Mouse (Mus musculus) midbrain, embryonic 15.5 days (tissue): ENCODE data around the gene Gm42372. TPM values are rescaled to one million over a fixed set of nuclear protein-coding genes. Genes with fewer than 3 reads are reported as not detected.

ENCODE experiments used
- ATAC-seq: fragments of 200-750 bp; cut with Nextera tagmentation; replicated peaks from 2 replicates; pipeline ENCODE4 v1.8.0; 2017; ENCODE audit warnings: moderate TSS enrichment
- H3K27ac ChIP-seq: fragments of 300-500 bp; sonication (generic); 2 replicates; pipeline ENCODE4 v1.5.1; 2015; ENCODE audit warnings: mild to moderate bottlenecking, inconsistent platforms
- H3K27me3 ChIP-seq: fragments of 300-500 bp; sonication (generic); replicated peaks from 2 replicates; pipeline ENCODE4 v1.6.1; 2015; ENCODE audit warnings: inconsistent platforms
- H3K36me3 ChIP-seq: fragments of 300-500 bp; sonication (generic); replicated peaks from 2 replicates; pipeline ENCODE4 v1.6.1; 2015; ENCODE audit warnings: inconsistent platforms
- H3K4me1 ChIP-seq: fragments of 300-500 bp; sonication (generic); 2 replicates; pipeline ENCODE4 v1.6.1; 2015; ENCODE audit warnings: inconsistent platforms
- H3K4me2 ChIP-seq: fragments of 300-500 bp; sonication (generic); 2 replicates; pipeline ENCODE4 v1.6.1; 2015; ENCODE audit warnings: inconsistent platforms, mild to moderate bottlenecking, moderate library complexity
- H3K4me3 ChIP-seq: fragments of 300-500 bp; sonication (generic); 2 replicates; pipeline ENCODE4 v1.5.1; 2015; ENCODE audit warnings: mild to moderate bottlenecking, inconsistent platforms
- H3K9ac ChIP-seq: fragments of 300-500 bp; sonication (generic); 2 replicates; pipeline ENCODE4 v1.6.1; 2015; ENCODE audit warnings: mild to moderate bottlenecking, inconsistent platforms
- H3K9me3 ChIP-seq: fragments of 300-500 bp; sonication (generic); 2 replicates; pipeline ENCODE4 v1.6.1; 2016; ENCODE audit warnings: inconsistent platforms
- WGBS: fragments of 180-500 bp; shearing (Covaris S2); methylation state at CpG from one replicate; pipeline ENCODE4 v1.1.7; 2015; ENCODE audit warnings: mixed read lengths; 5-methylcytosine and 5-hydroxymethylcytosine counted together
- polyA plus RNA-seq: library from polyadenylated mRNA; unstranded; fragments of >200 nt; fragmentation: Nextera tagmentation; extraction: Ambion mirVana; gene quantifications from 2 replicates; pipeline ENCODE4 v1.2.1, GENCODE M21; 2015

Gene Gm42372
- 6.8 and 7.1 TPM in 2 replicates for polyA plus RNA-seq

DNA sequence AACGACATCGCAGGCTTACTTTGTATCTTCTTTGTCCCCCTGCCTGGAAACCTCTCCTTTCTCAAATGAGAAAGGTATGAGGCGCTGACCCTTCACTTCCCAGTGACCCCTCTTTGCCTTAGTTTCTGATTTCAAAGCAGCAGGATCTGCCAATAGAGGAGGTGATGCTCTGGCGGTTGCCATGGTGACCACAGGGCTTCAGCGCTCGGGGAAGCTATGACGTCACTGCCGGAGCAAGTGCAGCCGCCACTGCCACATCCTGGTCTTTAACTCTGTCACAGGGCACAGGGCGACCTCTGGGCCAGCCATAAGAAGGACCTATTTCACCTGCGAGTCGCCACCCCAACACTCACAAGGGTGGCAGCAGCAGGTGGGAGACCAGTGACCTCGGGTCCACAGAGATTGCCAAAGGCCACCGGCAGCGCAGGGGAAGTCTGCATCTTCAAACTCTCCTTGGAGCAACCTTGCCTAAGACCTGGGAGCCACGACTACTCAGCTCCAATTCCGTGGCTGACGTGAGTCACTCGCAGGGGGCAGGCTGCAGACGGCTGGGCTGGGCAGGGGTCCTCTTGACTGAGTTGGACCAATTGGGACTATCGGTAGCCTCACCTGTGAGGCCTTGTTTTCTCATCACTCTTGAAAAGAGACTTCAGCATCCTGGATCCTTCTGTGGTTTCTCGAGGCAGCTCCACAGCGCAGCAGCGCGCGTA, at the start of gene Gm42372:
Gene Gm42372, plus strand, starts transcription at position 228 of the 710 bp plus-strand sequence.
- Histone ChIP-seq H3K36me3 (no peaks in the 10 kb centered on the region), H3K9me3 (no peaks in the 10 kb centered on the region), H3K4me1 (peaks cover 57% of the 10 kb centered on the region), H3K9ac (peak within 1 kb of the TSS; percentile 46), H3K4me2 (peak within 1 kb of the TSS; percentile 79), H3K4me3 (peak within 1 kb of the TSS; percentile 48), H3K27me3 (no peaks in the 10 kb centered on the region), H3K27ac (peak within 1 kb of the TSS; percentile 79)
- WGBS, result 18% methylated on average over 26 of the region's 26 CpGs
- peak; percentile 81 for ATAC-seq

DNA sequence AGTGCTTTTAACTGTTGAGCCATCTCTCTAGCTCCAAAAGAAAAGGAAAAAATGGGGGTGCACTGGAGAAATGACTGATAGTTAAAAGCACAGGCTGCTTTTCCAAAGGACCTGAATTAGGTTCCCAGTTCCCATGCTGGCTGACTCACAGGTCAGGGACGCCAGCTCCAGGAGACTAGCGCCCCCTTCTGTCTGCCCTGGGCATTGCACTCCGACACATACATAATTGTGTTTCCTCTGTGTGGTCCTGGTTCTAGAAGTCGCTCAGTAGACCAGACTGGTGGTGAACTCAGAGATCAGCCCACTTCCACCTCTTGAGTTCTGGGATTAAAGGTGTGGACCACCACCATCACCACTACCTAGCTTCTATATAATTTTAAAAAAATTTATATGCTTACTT, 45.6 kb upstream of the Gm42372 start:
- no peak overlapping the region; the same call in 1 of the 2 replicates for H3K27ac ChIP-seq
- ATAC-seq, result no peak
- no peak overlapping the region for H3K4me2 ChIP-seq
- no peaks in the 10 kb centered on the region for H3K27me3 ChIP-seq
- H3K9ac ChIP-seq, result no peak overlapping the region
- H3K36me3 ChIP-seq, result no peaks in the 10 kb centered on the region
- H3K4me3 ChIP-seq, result no peak overlapping the region
- WGBS, result 51% methylated on average over 4 of the region's 4 CpGs
- H3K4me1 ChIP-seq, result peaks cover 62% of the 10 kb centered on the region
- H3K9me3 ChIP-seq, result no peaks in the 10 kb centered on the region

DNA sequence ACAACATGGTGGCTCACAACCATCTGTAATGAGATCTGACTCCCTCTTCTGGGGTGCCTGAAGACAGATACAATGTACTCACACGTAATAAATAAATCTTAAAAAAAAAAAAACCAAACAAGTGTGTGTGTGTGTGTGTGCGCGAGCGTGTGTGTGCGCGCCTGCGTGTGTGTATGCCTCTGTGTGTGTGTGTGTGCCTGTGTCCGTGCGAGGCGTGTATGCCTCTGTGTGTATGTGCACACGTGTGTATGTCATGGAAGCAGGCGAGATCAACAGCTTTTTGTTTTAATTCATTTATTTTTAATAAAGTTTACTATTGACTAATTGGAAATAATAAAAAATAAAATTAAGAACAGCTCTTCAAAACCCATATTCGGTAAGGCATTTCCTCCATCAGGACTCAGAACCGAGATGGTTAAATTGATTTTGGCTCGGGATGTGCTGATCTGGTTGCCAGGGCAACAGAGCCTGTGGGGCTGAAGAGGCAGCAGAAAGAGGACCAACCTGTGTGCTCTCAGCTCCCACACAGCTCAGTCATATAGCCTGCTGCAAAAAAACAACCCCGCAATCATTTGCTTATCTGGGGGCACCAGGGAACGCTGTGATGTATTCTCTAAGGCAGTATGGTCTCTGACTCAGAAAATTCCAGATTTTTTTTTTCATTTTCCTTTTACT, 44.6 kb upstream of the Gm42372 start:
- H3K36me3 ChIP-seq, result no peaks in the 10 kb centered on the region
- WGBS, result 55% methylated on average over 17 of the region's 17 CpGs
- peak overlapping the region; percentile 82 for H3K27ac ChIP-seq
- peaks cover 62% of the 10 kb centered on the region for H3K4me1 ChIP-seq
- H3K4me3 ChIP-seq, result 0 out of 2 replicates have a peak overlapping the region, but pooled peaks have one; percentile 2
- H3K4me2 ChIP-seq, result peak overlapping the region; percentile 30
- no peak overlapping the region for H3K9ac ChIP-seq
- H3K9me3 ChIP-seq, result no peaks in the 10 kb centered on the region
- peak; percentile 90 for ATAC-seq
- H3K27me3 ChIP-seq, result no peaks in the 10 kb centered on the region

DNA sequence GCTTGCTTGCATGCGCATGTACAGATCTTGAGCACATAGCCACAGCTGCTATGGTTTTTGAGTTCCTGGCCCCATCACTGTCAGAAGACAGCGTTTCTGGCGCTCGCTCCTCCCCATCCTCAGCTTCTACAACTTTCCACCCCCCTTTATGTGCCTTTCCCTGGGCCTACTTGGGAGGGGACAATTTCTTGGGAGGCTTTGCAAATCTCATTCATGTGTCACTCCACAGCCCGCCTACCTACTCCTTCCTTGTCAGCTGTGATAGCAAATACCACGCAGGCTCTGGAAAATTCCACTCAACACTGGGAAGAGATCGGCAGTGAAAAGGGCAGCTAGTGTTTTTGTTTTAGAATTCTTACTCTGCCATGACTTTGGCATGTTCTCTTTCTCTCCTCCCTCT, 42.6 kb upstream of the Gm42372 start:
- H3K27me3 ChIP-seq, result no peaks in the 10 kb centered on the region
- H3K9me3 ChIP-seq, result no peaks in the 10 kb centered on the region
- peak overlapping the region; percentile 9; the same call in 1 of the 2 replicates for H3K9ac ChIP-seq
- H3K4me1 ChIP-seq, result peaks cover 65% of the 10 kb centered on the region
- ATAC-seq, result no peak
- H3K4me3 ChIP-seq, result no peak overlapping the region
- H3K4me2 ChIP-seq, result no peak overlapping the region; the same call in 1 of the 2 replicates
- 21% methylated on average over 7 of the region's 7 CpGs for WGBS
- peak overlapping the region; percentile 82 for H3K27ac ChIP-seq
- H3K36me3 ChIP-seq, result no peaks in the 10 kb centered on the region

DNA sequence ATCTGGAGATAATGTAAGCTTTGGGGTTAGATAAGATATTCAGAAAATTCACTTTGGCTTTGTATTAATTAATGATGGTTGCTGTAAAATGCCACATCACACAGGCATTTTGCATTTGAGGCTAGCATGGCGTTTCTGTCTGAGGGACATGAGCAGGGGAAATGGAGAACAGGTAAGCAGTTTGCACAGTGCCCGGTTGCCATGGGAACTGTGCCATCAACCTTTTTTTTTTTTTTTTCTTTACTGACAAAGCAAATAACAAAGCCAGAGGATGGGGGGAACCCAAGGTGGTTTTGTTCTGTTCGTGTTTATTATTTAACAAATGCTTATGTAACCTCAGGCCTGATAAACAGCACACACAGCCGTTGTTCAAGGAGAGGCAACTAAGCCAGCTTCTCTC, 40.0 kb upstream of the Gm42372 start:
- peak overlapping the region; percentile 96 for H3K27ac ChIP-seq
- H3K4me1 ChIP-seq, result peaks cover 77% of the 10 kb centered on the region
- H3K4me3 ChIP-seq, result no peak overlapping the region
- no peaks in the 10 kb centered on the region for H3K27me3 ChIP-seq
- no peak for ATAC-seq
- no peak overlapping the region for H3K9ac ChIP-seq
- no peak overlapping the region for H3K4me2 ChIP-seq
- WGBS, result 27% methylated on average over 4 of the region's 4 CpGs
- no peaks in the 10 kb centered on the region for H3K9me3 ChIP-seq
- H3K36me3 ChIP-seq, result no peaks in the 10 kb centered on the region

DNA sequence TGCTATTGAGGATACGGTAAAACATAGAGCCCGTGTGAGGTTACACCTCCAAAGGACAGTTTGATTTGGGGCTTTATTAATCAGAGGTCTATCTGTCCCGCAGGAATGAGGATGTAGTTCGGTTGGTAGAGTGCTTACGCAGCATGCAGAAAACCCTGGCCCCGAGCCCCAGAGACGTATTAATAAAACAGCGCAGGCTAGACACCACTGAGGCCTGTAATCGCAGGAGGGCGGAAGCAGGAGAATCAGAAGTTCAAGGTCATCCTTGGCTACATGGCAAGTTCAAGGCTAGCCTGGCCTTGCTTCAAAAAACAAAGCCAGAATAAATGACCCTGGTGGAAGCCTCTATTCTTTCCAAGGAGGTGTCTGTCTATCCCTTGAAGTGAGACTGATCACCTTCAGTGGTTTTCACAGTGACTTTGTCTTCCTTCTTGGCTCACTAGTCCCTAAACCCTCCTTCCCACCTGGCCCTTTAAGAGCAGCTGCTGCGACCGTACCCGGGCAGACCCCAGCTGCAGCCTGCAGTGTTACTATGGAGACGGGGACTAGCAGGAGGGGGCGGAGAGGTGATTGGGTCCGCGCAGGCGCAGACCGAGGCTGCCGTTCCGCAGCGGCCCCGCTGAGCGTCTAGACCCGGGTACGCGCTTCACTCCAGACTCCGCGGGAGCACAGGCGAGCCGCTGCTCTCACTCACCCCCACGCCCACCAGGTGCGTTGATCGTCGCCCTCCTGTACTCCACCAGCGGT, 38.7 kb upstream of the Gm42372 start, which contains the start of gene Pnmal2:
Gene Pnmal2, plus strand, starts transcription at position 622 of the 747 bp plus-strand sequence.
- Histone ChIP-seq H3K4me1 (peaks cover 78% of the 10 kb centered on the region), H3K9ac (peak within 1 kb of the TSS; percentile 88), H3K4me3 (peak within 1 kb of the TSS; percentile 61), H3K36me3 (no peaks in the 10 kb centered on the region), H3K9me3 (no peaks in the 10 kb centered on the region), H3K27ac (peak within 1 kb of the TSS; percentile 96), H3K27me3 (no peaks in the 10 kb centered on the region), H3K4me2 (peak within 1 kb of the TSS; percentile 86)
- WGBS, result 9% methylated on average over 36 of the region's 36 CpGs
- peak; percentile 90 for ATAC-seq

DNA sequence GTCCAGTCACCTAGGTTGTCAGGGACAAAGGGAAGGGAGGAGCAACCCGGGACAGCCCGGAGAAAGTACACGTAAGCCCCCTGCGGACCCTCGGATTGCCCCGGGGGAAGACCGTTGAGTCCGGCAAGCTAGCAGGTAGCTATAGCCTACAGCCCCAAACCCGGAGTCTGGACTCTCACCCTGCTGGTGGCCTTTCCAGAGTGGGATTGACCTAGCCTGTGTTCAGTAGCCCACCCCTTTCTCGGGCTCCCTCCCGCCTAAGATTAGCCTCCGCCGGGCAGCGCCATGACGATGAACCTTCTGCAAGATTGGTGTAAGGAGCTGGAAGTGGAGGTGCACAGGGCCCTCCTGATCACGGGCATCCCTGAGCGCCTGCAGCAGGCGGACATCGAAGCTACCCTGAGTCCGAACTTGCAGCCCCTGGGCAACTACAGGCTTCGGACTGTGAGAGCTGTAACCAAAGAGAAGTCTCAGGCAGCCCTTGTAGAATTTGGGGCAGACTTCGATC, 38.0 kb upstream of the Gm42372 start:
- Histone ChIP-seq H3K36me3 (no peaks in the 10 kb centered on the region), H3K4me2 (peak overlapping the region; percentile 86), H3K9me3 (no peaks in the 10 kb centered on the region), H3K4me1 (peaks cover 78% of the 10 kb centered on the region), H3K4me3 (peak overlapping the region; percentile 61), H3K9ac (peak overlapping the region; percentile 88), H3K27me3 (no peaks in the 10 kb centered on the region), H3K27ac (peak overlapping the region; percentile 96)
- WGBS, result under 1% methylated on average over 22 of the region's 22 CpGs
- peak; percentile 22 for ATAC-seq

DNA sequence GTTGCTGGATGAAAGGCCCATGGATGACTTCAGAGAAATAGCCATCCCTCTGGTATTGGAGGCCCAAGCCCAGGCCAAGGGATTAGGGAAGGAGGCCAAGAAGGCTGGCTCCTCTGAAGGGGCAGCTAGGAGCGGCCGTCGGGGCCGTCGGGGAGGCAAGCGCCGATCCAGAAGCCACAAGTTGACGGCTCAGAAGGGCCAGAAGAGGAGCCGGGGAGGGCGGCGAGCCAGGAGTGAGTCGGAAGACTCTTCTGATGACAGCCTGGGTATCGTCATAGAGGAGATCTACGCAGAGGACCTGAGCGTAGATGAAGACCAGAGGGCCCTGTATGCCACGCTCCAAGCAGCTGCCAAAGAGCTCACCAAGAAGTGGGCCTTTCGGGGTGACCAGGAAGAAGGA, 37.5 kb upstream of the Gm42372 start:
- peak overlapping the region; percentile 86 for H3K4me2 ChIP-seq
- WGBS, result 10% methylated on average over 17 of the region's 17 CpGs
- H3K9ac ChIP-seq, result peak overlapping the region; percentile 88
- H3K4me1 ChIP-seq, result peaks cover 78% of the 10 kb centered on the region
- peak overlapping the region; percentile 96 for H3K27ac ChIP-seq
- no peaks in the 10 kb centered on the region for H3K9me3 ChIP-seq
- H3K27me3 ChIP-seq, result no peaks in the 10 kb centered on the region
- H3K4me3 ChIP-seq, result peak overlapping the region; percentile 61
- no peaks in the 10 kb centered on the region for H3K36me3 ChIP-seq
- ATAC-seq, result no peak

DNA sequence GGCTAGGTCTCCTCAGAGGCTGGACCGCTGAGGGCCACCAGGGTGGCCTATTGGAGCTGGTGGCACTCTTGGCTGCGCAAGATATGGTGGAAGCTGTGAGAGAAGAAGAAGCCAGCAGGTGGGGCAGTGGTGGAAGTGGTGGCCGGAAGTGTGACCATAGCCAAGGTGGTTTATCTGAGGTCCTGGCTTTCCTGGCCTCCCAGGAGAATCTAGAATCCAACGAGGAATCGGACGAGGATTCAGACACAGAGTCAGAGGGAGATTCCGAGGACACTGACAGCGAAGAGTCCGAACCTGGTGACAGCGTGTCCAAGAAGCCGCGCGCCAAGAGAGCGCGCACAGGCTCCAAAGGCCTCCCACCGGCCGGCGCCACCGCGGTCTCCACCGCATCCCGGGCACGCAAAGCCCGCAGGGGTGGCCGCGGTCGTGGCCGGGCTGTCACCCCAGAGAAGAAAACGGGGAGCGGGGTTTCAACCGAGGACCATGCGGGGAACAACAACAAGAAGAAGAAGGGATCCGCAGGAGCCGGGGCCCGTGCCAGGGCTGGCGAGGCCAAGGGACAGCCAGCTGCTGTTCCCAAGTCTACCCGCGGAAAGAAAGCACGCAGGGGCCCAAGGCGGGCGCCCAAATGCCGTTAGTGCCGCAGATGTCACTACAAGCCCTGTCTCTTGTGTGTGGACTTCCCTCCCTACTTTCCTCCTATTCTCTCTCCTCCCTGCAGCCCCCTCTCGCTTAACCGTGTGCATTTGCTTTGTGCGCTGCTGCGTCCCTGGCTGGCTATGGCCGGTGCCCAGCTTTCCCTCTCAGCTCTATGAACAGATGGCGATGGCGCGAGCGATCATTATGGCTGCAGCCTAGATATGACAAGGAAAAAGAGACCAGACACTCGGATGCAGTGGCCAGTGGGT, 36.2 kb upstream of the Gm42372 start:
- Histone ChIP-seq H3K27me3 (no peaks in the 10 kb centered on the region), H3K9ac (peak overlapping the region; percentile 88), H3K4me2 (peak overlapping the region; percentile 86), H3K4me3 (peak overlapping the region; percentile 61), H3K4me1 (peaks cover 74% of the 10 kb centered on the region), H3K27ac (peak overlapping the region; percentile 96), H3K36me3 (no peaks in the 10 kb centered on the region), H3K9me3 (no peaks in the 10 kb centered on the region)
- 1% methylated on average over 53 of the region's 53 CpGs for WGBS
- ATAC-seq, result no peak

DNA sequence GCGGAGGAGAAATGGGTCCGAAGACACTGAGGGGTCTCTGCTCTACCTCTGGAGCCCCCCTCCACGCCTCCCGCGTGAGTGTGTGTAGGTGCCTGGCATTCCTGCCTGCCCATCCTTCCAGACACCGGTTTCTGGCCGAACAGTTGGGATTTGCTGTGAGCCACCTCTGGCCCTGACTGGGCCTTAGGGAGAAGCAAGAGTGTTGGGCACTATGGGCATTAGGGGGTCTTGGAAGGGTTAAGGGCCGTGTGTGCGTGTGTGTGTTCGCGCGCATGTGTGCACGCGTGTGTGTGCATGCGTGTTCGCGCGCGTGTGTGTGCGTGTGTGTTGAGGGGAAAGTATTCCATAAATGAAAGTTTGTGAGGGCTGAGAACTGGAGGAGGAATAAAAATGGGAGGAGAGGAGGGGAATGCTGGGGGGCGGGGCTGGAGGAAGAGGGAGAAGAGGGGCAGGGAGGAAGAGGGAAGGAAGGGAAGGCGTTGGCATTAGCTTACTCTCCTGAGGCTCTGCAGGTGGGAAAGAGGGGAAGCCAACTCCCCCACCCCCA, 35.5 kb upstream of the Gm42372 start:
- H3K9me3 ChIP-seq, result no peaks in the 10 kb centered on the region
- H3K36me3 ChIP-seq, result no peaks in the 10 kb centered on the region
- H3K4me3 ChIP-seq, result peak overlapping the region; percentile 61
- H3K27ac ChIP-seq, result peak overlapping the region; percentile 96
- peaks cover 75% of the 10 kb centered on the region for H3K4me1 ChIP-seq
- WGBS, result 12% methylated on average over 22 of the region's 22 CpGs
- H3K4me2 ChIP-seq, result peak overlapping the region; percentile 86
- no peak for ATAC-seq
- H3K27me3 ChIP-seq, result no peaks in the 10 kb centered on the region
- H3K9ac ChIP-seq, result peak overlapping the region; percentile 88

DNA sequence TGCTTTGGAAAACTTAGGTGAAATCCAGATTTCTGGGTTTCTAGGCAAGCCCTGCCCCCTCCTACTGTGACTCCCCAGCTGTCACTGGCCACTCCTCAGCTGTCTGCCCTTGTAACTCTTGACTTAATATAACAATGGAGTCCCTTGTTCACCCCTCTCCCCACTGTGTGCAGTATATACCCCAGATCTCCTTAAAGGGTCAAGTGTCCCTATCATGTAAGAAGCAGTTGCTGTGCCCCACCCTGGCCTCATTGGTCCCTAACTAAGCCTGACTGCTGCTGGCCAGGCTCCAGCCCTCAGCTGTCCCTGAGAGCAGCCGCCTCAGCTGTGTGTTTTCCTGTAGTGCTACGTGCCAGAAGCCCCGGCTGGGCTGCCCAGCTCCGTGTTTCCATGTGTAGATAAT, 34.9 kb upstream of the Gm42372 start:
- Histone ChIP-seq H3K9ac (peak overlapping the region; percentile 88), H3K36me3 (no peaks in the 10 kb centered on the region), H3K4me3 (peak overlapping the region; percentile 61), H3K4me1 (peaks cover 74% of the 10 kb centered on the region), H3K4me2 (peak overlapping the region; percentile 86), H3K27ac (peak overlapping the region; percentile 96), H3K27me3 (no peaks in the 10 kb centered on the region), H3K9me3 (no peaks in the 10 kb centered on the region)
- WGBS, result 4% methylated on average over 4 of the region's 4 CpGs
- ATAC-seq, result no peak
